Mouse (Mus musculus) forebrain, embryonic 14.5 days (tissue): ENCODE measurements at regions not wholly inside any gene's neighbourhood (a gene's known extent, or its start where the extent isn't known, plus 50 kb on each side); places are given as distances from the start of the nearest gene placed in this dataset.

Experiments used
- ATAC-seq: fragments of 200-750 bp; cut with Nextera tagmentation; 2 replicates; pipeline ENCODE4 v1.8.0; 2017; ENCODE audit warnings: mild to moderate bottlenecking, moderate library complexity
- DNase-seq: peaks from one replicate; pipeline ENCODE4 v3.0.0-alpha.2; 2015; ENCODE audit warnings: low spot score
- H3K27ac ChIP-seq: fragments of 300-500 bp; sonication (generic); 2 replicates; pipeline ENCODE4 v1.5.1; 2014; ENCODE audit warnings: low read depth, mild to moderate bottlenecking, control low read depth, low read length, moderate library complexity
- H3K27me3 ChIP-seq: fragments of 300-500 bp; sonication (generic); replicated peaks from 2 replicates; pipeline ENCODE4 v1.6.1; 2014; ENCODE audit warnings: low read length, control low read depth, mixed read lengths; ENCODE audit not compliant: control insufficient read depth, insufficient read depth
- H3K36me3 ChIP-seq: fragments of 300-500 bp; sonication (generic); 2 replicates; pipeline ENCODE4 v1.6.1; 2014; ENCODE audit warnings: low read length, control low read depth; ENCODE audit not compliant: control insufficient read depth, insufficient read depth
- H3K4me1 ChIP-seq: fragments of 300-500 bp; sonication (generic); 2 replicates; pipeline ENCODE4 v1.6.1; 2014; ENCODE audit warnings: antibody characterized with exemption, low read length, control low read depth; ENCODE audit not compliant: control insufficient read depth, insufficient read depth
- H3K4me2 ChIP-seq: fragments of 300-500 bp; sonication (generic); 2 replicates; pipeline ENCODE4 v1.6.1; 2014; ENCODE audit warnings: mild to moderate bottlenecking, control low read depth, low read length
- H3K4me3 ChIP-seq: fragments of 300-500 bp; sonication (generic); 2 replicates; pipeline ENCODE4 v1.5.1; 2014; ENCODE audit warnings: low read depth, low read length, control low read depth
- H3K9ac ChIP-seq: fragments of 300-500 bp; sonication (generic); 2 replicates; pipeline ENCODE4 v1.6.1; 2014; ENCODE audit warnings: mild to moderate bottlenecking, low read length, control low read depth, moderate library complexity
- H3K9me3 ChIP-seq: fragments of 300-500 bp; sonication (generic); replicated peaks from 2 replicates; pipeline ENCODE4 v1.6.1; 2016; ENCODE audit warnings: low read length, control low read depth, mixed read lengths; ENCODE audit not compliant: control insufficient read depth
- WGBS: fragments of 180-500 bp; shearing (Covaris S2); extraction: QIAGEN DNeasy Blood & Tissue Kit; methylation state at CpG from one replicate; pipeline ENCODE4 v1.1.7; 2014; 5-methylcytosine and 5-hydroxymethylcytosine counted together

DNA sequence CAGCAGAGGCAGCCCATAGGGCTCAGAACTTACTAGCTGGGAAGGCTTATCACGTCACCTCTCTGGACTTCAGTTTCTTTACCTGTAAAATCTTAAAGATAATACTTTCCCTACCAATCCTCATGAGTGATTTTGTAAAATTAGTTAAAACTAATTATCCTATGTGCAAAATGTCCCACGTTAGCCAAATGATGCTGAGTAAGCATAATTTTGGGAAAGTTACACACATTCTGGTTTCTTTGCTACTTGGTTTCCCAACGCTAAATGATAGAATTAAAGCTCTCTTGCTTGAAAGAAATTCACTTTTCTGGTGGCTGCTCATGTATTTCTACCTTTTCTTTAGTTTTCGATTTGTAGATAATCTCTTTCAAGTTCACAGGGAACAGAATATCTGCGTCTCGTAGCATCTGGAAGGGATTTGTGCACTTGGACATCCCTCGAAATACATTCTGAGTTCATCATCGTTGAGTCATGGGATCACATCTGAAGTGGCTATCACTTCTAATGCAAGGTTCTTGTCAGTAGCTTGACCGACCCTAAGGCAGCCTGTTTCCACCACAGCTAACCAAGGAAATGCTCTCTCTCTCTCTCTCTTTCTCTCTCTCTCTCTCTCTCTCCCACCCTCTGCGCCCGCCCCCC is 114.3 kb upstream of the BC052040 start:
- Histone ChIP-seq H3K4me3 (no peak overlapping the region), H3K27ac (no peak overlapping the region), H3K9ac (no peak overlapping the region), H3K36me3 (no peaks in the 10 kb centered on the region), H3K9me3 (peaks cover 5% of the 10 kb centered on the region; the same call in 1 of the 2 replicates), H3K27me3 (no peaks in the 10 kb centered on the region), H3K4me2 (no peak overlapping the region), H3K4me1 (peaks cover 3% of the 10 kb centered on the region; the same call in 1 of the 2 replicates)
- DNase-seq (no peak), ATAC-seq (no peak)
- 88% methylated on average over 11 of the region's 11 CpGs for WGBS

DNA sequence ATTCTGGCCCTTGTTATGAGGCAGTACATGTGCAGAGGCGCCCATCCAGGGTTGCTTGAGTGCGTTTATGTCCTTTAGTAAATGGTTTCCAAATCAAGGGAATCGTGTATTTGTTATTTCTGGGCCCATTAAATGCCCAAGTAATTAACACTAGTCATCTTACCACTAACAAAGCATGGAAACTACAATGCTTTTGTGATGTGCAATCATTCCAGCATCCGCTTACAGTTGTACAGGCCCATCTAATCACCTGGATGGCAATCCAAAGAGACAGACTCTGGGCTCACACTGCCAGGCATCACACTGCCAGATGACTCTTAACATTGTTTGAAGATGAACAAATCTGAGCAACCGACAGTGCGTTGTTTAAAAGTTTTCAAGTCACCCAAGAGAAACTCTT is 113.6 kb upstream of the BC052040 start:
- H3K27me3 ChIP-seq: no peaks in the 10 kb centered on the region
- H3K4me2 ChIP-seq: 0 out of 2 replicates have a peak overlapping the region, but pooled peaks have one; percentile 3
- WGBS: 41% methylated on average over 6 of the region's 6 CpGs
- 0 out of 2 replicates have a peak, but pooled peaks have one; percentile 32 for ATAC-seq
- peaks cover 5% of the 10 kb centered on the region; the same call in 1 of the 2 replicates for H3K9me3 ChIP-seq
- DNase-seq: peak; percentile 30
- H3K4me1 ChIP-seq: peaks cover 3% of the 10 kb centered on the region; the same call in 1 of the 2 replicates
- no peak overlapping the region for H3K27ac ChIP-seq
- H3K4me3 ChIP-seq: no peak overlapping the region
- H3K9ac ChIP-seq: no peak overlapping the region
- H3K36me3 ChIP-seq: no peaks in the 10 kb centered on the region

DNA sequence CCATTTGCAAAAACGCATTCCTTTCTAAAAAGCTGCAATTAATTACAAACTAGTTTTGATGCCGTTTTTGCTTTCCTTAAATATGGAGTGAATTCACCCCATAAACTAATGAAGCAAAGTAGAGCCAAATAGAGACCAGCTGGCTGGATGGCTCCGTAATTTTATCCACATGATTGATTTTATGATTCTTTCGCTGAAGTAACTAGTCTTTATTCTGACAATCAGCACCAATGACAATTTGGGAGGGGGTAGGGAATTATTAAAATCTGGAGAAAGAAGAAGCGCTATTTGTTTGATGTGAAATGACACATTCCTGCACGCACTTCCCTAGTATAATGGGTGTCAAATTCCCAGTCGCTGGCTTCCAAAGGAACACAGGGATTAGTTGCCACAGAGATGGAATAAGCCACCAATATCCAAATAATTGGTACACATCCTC is 113.0 kb upstream of the BC052040 start:
- WGBS: 23% methylated on average over 7 of the region's 7 CpGs
- DNase-seq (peak; percentile 55), ATAC-seq (peak; percentile 67; the same call in 1 of the 2 replicates)
- Histone ChIP-seq H3K27me3 (no peaks in the 10 kb centered on the region), H3K4me3 (no peak overlapping the region), H3K9ac (no peak overlapping the region), H3K4me1 (peaks cover 3% of the 10 kb centered on the region; the same call in 1 of the 2 replicates), H3K4me2 (0 out of 2 replicates have a peak overlapping the region, but pooled peaks have one; percentile 3), H3K9me3 (peaks cover 5% of the 10 kb centered on the region; the same call in 1 of the 2 replicates), H3K36me3 (no peaks in the 10 kb centered on the region), H3K27ac (no peak overlapping the region)

DNA sequence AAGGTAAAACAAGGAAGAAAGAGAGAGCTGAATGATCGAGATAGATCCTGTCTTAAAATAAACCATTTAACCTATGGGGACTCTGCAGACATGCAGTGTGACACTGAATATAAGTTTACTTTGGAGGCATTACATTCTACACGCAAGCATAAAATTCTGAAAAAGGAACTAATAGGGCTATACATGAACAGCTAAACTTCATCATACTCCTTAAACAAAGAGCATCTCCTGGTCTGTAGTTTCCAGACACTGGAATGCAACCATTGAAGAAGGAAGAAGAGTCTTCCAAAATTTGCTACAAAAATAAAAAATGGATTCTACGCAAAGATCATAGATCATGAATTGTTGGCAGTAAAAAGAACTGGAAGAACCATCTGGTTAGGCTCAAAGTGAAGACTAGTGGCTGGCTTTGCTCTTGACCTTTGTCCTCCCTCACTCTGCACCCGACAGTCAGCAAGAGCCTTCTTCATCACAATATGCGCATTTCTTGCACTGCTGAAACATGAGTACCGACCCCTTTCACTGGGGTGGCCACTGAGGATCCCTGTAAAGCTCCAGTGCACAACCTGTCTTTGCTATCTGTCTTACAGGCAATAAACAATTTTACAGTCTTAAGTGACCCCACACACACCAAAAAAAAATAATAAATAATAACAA is 112.2 kb upstream of the BC052040 start:
- no peaks in the 10 kb centered on the region for H3K27me3 ChIP-seq
- whole genome bisulfite sequencing: 80% methylated on average over 6 of the region's 6 CpGs
- H3K9ac ChIP-seq: no peak overlapping the region
- H3K36me3 ChIP-seq: no peaks in the 10 kb centered on the region
- H3K4me3 ChIP-seq: no peak overlapping the region
- DNase-seq: no peak
- H3K27ac ChIP-seq: no peak overlapping the region
- H3K4me2 ChIP-seq: no peak overlapping the region
- ATAC-seq: no peak
- peaks cover 5% of the 10 kb centered on the region; the same call in 1 of the 2 replicates for H3K9me3 ChIP-seq
- H3K4me1 ChIP-seq: peaks cover 3% of the 10 kb centered on the region; the same call in 1 of the 2 replicates

DNA sequence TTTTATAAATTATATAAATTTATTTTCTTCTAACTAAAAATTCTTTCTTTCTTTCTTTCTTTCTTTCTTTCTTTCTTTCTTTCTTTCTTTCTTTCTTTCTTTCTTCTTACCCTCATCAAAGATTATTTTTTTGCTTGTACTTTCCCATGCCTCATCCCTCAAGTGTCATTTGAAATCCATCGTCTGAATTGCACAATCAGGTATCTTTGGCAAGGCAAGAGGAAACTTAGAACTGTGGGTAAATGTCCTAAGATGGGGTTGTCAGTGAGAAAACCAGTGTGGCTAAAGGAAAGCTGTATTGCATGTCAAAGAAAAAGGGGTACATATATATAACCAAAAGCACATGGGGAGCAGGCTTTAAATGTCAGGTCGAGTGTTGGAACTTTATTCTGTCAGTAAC is 109.1 kb upstream of the BC052040 start:
- H3K4me3 ChIP-seq: no peak overlapping the region
- H3K27ac ChIP-seq: no peak overlapping the region
- H3K4me2 ChIP-seq: no peak overlapping the region
- peaks cover 3% of the 10 kb centered on the region; the same call in 1 of the 2 replicates for H3K4me1 ChIP-seq
- no peaks in the 10 kb centered on the region for H3K36me3 ChIP-seq
- no peak for DNase-seq
- no peak overlapping the region for H3K9ac ChIP-seq
- no peaks in the 10 kb centered on the region for H3K9me3 ChIP-seq
- ATAC-seq: no peak
- H3K27me3 ChIP-seq: no peaks in the 10 kb centered on the region
- 91% methylated on average over 2 of the region's 2 CpGs for WGBS

DNA sequence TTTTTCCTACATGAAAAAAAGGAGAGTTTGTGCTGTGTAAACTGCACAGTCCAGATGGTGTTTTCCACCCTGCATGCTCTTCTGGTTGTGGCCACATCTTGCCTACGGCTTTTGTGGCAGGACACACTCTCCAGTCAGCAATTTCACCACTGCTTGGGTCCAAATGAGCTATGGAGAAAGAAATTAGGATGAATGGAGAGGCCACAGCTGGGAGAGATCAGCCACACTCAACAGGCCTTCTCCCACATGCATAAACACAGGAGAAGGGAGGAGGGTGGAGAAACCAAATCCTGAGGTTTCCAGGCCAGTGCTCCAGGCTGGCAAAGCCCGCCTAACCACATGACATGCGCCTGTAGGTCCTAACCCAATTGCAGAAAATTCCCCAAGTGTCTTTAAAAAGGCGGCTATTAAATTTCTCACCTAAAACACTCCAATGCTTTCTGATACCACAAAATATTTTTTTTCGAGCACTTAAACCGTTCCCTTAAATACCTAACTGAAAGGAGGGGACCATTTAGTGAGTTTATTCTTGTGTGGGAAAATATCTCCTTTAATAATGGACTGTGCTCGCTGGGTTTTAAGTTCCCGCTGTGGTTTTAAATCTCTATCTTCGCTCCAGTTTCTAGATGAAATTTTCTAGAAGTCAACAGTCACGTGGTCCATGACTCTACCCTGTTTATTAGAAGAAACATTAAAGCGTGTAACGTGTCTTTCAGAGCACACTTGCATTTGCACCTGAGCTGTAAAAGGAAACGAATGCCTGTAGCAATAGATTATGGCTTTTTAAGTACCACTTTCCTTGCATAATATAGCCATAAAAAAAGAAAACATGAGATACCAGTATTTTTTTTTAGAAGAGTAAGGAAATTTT is 97.9 kb upstream of the BC052040 start:
- H3K9ac ChIP-seq: no peak overlapping the region
- no peak overlapping the region for H3K4me2 ChIP-seq
- WGBS: 88% methylated on average over 13 of the region's 13 CpGs
- peaks cover 2% of the 10 kb centered on the region; the same call in 1 of the 2 replicates for H3K4me1 ChIP-seq
- no peaks in the 10 kb centered on the region for H3K27me3 ChIP-seq
- no peaks in the 10 kb centered on the region for H3K36me3 ChIP-seq
- H3K27ac ChIP-seq: no peak overlapping the region
- ATAC-seq (no peak; the same call in 1 of the 2 replicates), DNase-seq (no peak)
- H3K9me3 ChIP-seq: no peaks in the 10 kb centered on the region
- no peak overlapping the region for H3K4me3 ChIP-seq

DNA sequence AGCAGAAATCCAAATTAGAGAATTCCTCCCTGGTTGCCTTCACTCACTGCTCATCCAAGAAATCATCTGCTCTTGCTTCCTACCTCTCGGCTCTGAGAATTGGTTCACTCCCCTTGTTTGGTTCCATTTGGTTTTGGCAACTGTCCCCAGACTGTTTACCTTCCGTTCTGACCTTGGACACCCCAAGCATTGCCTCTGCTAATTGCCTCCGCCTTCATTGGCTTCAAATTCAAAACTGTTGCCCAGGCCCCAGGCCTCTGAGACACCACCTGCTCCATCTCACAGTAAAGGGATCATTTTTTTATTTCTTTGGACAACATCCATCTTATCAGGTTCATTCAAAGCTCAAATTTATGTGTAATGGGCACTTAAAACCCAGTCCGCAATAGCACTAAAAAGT is 93.1 kb upstream of the BC052040 start:
- peak; percentile 78 for ATAC-seq
- peaks cover 2% of the 10 kb centered on the region; the same call in 1 of the 2 replicates for H3K4me1 ChIP-seq
- no peak overlapping the region for H3K27ac ChIP-seq
- H3K27me3 ChIP-seq: no peaks in the 10 kb centered on the region
- H3K4me3 ChIP-seq: no peak overlapping the region
- H3K36me3 ChIP-seq: no peaks in the 10 kb centered on the region
- DNase-seq: peak; percentile 72
- no peaks in the 10 kb centered on the region for H3K9me3 ChIP-seq
- no peak overlapping the region for H3K9ac ChIP-seq
- WGBS: 52% methylated on average over 4 of the region's 4 CpGs
- no peak overlapping the region for H3K4me2 ChIP-seq

DNA sequence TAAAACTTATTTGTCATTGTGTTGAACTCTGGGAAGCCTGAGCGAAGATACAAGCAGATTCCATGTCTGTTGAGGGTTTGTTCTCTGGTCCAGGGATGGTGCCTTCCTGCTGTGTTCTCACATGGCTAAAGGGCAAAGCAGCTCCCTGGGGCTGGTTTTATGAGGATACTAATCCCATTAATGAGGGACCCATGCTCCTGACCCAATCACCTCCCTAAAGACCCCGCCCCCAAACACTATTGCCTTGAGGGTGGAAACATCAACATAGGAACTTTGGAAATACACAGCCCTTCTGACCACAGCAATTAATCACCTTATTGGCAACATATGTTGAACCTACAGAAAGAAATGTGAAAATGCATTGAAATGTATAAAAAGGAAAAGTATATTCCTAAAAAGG is 88.5 kb upstream of the BC052040 start:
- no peaks in the 10 kb centered on the region for H3K27me3 ChIP-seq
- no peak overlapping the region for H3K4me2 ChIP-seq
- 52% methylated on average over 2 of the region's 2 CpGs for WGBS
- peaks cover 3% of the 10 kb centered on the region; the same call in 1 of the 2 replicates for H3K9me3 ChIP-seq
- H3K9ac ChIP-seq: no peak overlapping the region
- no peak for DNase-seq
- no peak for ATAC-seq
- H3K4me1 ChIP-seq: peaks cover 2% of the 10 kb centered on the region; the same call in 1 of the 2 replicates
- no peak overlapping the region for H3K4me3 ChIP-seq
- H3K27ac ChIP-seq: no peak overlapping the region
- H3K36me3 ChIP-seq: no peaks in the 10 kb centered on the region
